Mouse (Mus musculus): ENCODE measurements around the gene Kntc1.

DNA sequence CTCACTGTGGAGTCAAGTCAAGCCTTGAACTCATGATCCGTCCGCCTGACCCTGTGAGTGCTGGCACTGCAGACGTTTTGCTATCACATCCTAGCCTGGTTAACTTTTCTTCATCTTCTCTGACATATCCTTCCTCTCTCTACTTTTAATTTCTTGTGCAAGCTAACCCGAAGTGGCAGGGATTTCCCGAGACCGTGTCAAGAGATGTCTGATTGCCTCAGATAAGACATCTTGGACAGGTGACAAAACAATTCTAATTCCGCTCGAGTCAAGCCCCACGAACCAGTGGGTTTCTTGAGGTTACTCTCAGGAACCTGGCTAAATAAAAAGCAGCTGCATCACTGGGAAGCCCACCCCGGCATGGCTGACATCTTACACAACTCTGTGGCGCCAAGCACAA is 109.3 kb downstream of the Kntc1 start:
- no peak for TF ChIP-seq CTCF (conservative IDR thresholded peaks at IDR 0.05; ENCODE audit: low read length)
- TF ChIP-seq POU5F1 (IDR thresholded peaks at IDR 0.05; ENCODE audit: borderline replicate concordance, low read length) = no peak
- TF ChIP-seq NANOG (IDR thresholded peaks at IDR 0.05; ENCODE audit: borderline replicate concordance, low read length) = no peak
